Mouse (Mus musculus) testis, postnatal 10 days (tissue): ENCODE results near the gene Tmem200c.
A peak's percentile ranks its signal among the peaks of the same experiment; 100 is the strongest.

Experiments
- DNase-seq: peaks from one replicate; pipeline ENCODE4 v3.0.0; 2021; ENCODE audit warnings: low spot score

Tmem200c gene

DNA sequence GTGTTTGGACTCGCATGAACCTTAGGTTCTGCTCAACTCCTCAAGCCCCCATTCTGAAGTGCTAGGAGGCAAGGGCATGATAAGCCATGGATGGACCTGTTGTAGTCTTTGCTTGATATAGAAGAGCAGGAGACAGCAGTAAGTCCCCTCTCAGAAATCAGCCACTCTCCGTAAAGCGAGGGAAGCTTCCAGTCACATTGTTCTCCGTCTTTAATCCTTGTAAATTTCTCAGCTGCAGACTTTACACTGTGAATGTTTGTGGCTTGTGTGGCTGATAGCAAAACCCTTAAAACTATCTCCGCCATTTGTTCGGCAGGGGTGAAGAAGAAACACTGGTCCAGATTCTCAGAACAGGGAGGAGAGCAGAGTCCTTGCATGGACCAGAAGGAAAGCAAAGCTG, at the start of gene Tmem200c:
Gene Tmem200c (plus strand): TSS at position 301 of the 400 bp plus-strand sequence.
- no peak for DNase-seq

DNA sequence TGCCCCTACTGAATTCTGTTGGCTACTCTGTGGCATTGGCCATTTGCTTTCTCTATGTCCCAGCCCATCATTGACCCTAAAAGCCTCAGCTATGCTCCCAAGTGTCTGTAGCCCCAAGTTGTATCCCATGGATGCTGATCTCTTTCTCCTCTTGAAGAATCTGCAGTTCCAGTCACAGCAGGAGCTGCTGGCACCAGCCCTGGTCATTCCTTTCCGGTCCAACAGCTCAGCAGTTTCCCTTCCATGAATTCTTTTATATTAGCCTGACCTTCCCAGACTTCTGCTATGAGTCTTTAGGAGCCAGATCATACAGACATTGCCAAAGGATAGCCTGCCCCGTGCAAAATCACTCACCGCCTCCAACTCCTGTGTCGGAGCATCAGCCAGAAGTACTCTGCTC, 32.7 kb upstream of the Tmem200c start:
- DNase-seq = no peak

DNA sequence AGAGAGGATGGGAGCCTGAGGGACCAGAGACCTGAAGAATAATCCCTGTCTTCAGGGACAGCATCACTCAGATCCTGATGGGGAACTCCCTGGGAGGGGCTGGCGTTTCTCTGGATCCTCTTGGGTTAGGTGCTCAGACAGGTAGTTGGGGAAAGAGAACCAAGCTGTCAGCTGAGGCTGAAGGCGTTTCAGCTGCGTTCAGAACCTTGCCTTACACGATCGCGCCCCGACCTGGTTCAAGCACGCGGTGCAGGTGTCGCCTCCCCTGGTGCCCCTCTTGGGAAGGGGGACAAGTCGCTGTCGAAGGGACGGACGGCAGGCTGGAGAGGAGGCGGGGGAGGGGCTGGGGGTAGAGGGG, 10.2 kb downstream of the Tmem200c start:
- no peak for DNase-seq

DNA sequence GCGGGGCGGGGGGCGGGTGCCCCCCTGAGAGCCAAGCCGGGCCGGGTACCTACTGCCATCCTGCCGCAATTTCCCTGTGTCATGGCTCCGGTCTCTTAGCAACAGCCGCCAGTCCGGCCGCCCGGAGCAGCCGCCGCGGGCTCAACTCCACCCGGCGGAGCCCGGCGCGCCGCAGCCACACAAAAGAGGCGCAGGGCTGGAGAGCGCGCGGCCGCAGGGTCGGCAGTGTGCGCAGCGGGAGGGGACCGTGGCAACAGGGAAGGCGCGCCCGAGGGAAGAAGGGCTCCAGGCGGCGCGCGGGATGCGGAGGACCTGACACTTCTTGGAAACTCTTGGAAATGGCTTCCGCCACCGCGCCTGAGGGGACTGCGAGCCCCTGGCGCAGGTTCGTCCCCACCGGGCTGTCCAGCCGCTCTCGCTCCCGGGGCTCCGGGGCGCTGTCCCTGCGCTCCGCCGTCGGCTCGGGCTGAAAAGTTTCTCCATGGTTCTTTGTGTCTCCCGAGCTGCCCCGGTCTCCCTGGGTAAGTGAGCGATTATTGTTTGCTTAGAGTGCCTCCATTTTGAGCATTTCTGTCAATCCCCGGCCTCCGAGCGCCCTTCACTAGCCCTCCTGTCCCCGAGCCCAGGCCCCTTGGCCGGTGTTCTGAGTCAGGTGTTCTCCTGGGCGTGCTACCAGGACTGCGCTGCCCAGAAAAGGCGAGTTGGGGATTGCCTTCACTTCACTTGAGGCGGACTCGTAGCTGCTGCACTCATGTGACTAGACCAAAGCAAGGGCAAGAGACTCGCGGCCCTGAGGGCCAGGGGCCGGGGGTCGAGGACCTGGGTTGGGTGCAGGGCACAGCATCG, 10.8 kb downstream of the Tmem200c start:
- DNase-seq = peak; percentile 47

DNA sequence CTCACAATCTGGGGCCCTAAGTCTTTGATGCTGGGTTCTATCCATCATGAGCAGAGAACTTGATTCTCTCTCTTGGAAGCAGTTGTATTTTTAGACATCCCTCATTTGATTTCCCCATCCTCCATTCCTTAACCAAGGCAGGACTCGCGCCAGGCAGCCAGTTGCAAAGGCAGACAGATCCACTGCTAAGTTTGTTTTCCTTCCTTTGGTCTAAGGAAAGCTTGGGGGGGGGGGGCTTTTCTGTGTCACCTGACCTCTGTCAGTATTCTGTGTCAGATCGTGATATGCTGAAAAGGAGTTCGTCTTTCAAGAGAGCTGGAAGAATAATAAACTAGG, 11.4 kb downstream of the Tmem200c start:
- DNase-seq = no peak

DNA sequence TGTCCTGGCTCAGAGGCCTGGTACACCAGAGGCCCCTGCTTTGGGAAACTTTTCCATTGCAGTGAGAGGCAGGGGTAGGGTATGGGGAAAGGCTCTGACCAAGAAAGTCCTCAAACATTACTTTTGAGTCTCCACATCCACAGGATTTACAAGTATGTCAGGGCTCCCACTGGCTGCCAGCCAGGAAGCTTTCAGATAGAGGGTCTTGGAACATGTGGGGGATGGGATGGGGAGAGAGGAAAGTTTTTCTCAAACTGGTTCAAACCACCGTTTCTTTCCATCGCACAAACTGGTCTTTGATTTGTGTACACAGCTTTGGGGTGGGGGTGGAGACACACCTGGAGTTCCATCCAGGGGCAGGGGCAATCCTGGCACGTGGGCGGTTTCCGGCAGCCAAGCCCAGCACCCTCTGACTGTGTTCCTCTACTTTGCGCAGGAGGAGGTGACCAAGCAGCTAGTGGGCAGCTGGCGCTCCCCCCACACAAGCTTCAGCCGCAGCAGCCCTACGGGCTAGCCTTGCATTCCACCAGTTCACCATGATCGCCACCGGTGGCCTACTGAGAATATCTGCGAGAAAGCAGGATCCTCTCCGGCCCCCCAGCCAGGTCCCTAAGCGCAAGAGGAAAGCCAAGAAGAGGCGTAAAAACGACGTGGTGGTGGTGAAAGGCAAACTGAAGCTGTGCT, 13.6 kb downstream of the Tmem200c start:
- DNase-seq = no peak

DNA sequence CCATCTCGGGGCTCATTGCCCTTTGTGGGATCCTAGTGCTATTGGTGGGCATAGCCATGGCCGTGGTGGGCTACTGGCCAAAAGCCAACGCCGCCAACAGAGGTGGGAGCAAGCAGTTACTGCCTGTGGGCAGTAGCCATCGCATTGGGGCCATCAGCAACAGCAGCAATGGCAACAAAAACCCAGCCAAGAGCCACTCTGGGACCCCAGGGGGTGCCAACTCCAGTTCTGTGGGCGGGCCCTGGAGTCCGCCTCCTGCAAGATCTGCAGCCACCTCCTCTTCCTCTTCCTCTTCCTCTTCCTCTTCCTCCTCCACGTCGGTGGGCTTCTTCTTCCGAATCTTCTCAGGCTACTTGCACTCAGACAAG, 14.1 kb downstream of the Tmem200c start:
- peak; percentile 43 for DNase-seq

DNA sequence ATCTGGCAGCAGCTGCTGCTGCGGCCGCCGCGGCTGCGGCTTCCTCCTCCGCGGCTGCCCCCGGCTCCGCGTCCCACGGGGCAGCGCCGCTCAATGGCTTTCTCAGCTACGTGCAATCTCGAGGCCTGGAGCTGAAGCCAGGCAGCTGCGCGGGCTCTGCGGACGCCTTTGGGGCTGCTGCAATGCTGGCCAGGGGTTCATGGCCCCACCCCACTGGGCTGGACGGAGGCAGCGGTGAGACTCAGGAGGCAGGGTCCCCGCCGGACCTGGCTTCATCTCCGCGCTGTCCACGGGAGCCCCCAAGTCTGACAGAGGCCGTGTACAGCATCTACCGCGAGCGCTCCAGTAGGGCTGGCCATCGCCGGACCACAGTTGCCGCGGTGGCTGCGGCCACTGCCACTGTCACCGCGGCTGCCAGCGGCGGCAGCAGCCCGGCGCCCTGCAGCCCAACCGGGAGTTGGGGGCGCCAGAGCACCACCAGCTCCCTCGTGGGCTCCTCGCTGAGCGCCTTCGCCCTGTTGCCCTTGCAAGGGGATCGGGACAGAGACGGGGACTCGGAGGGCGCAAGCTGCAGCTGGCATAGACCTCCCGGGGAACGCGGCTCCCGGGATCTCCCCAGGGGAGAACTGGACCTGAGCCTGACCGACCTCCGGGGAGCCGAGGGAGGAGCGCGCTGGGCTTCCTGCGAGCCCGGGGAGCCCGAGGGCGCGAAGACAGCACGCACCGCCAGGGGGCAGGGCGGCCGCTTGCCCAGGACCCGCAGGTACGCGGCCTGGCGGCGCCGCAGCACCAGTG, 14.9 kb downstream of the Tmem200c start:
- DNase-seq = peak; percentile 78

DNA sequence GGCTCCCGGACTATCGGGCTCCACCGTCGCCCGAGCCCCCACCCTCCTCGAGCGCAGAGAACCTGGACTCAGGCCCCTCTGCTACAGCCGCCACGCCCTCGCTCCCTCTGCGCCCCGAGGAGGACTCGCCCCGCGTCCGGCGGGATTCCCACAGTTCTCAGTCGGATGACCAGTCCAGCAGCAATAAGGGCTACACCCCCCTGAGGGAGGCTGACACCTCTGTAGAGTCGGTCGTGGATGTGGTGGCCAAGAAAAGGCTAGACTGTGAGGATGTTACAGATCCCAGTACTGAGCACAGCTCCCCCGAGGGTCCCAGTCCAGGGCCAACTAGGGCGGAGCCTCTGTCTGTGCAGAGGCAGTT, 15.4 kb downstream of the Tmem200c start:
- DNase-seq = no peak

DNA sequence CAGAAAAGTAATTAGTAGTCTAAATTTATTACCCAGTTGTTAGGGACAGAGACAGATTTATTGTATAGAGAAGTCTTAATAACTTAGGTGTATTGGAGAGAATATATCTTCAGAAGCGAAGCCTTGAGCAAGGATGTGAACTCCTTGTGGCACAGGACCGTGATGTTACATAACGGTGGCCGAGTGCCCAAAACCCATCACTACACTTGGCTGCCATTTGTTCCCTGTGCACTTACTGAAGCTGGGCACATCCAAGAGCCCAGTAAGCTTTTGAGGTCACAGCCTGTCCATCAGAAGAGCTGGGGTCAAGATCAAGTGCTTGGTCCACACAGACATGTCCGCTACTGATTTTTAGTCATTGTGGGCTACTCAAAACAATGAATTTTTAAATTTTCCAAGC, 19.5 kb downstream of the Tmem200c start:
- DNase-seq = no peak

DNA sequence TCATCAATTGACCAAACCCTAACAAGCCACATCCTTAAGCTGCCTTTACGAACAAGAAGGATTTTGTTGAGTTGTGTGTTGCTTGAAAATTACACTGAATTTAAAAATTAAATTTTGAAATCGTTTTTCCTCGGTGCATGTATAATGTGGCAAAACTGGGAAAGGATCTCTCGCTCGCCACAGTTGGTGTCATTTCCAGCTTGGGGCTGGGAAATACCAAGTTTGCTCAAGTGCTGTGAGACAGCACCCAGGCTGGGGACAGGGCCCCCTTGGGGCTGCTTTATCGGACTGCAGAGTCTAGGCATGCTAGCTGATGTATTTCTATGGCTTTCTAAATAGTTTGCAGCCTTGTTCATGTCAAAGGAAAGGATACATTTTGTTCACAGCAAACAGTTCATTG, 22.3 kb downstream of the Tmem200c start:
- DNase-seq = no peak

DNA sequence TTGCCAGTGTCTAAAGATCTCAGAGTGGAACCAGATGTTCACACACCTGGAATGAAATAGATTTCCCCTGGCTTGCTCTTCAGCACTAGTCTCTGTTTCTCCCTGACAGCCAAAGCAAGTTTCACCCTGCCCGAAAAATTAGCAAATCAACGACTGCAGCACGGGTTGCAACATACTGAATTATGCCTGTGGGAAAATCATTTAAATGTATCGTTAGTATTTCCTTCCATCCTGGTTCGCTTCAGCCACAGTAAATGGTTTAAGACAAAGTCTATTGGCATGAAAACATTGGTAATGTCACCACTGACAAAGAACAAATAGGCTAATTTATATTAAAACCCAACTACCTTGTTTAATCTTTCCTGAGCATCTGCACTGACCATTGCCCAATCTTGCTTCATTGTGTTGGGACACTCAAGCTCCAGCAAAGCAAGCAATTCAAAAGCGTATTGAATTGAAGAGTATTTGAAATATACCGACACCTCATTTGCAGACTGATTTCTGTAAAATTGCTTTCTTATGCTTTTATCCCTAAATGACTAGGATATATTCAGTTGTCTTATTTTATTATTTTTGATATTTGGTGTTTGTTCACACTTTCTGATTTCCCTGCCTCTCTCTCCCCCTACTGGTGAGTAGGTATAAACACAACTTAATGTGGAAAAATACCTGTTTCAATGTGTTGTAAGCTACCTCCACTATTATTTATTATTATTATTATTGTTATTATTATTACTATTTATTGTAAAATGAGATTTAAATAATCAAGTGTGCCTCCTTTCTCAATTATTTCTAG, 25.9 kb downstream of the Tmem200c start:
- no peak for DNase-seq

DNA sequence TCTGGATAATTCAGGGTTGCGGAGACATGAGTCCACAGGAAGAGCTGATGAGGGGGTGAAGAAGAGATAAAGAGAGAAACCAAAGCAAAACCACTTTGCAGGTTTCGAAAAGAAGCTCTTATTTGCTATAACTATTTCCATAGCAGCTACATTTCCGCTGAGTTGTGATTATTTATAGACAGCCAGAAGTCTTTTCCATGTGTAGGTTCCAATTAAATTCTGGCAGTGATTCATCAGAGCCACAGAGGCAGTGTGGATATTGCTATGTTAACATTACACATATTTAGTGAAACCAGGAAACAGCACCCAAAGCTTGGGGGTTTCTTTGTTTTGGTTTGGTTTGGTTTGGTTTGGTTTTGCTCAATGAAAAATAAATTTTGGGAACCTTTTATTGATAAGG, 37.8 kb downstream of the Tmem200c start:
- no peak for DNase-seq

DNA sequence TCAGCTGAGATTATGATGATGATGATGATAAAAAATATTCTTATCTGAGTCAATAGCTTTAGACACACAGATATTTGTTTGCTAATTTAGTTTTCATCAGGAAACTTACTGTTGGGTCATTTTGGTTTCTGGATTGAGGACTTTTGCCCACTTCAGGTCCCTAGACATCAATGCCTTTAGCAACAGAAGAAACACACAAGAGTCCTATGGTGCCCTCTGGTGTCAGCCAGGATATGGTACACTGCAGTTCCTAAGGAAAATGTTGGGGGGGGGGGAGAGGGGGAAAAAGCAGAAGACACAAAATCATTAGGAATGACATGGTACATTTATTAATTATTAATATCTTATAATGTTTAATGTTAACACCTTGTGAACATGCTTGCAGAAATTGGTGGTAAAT, 42.0 kb downstream of the Tmem200c start:
- peak; percentile 55 for DNase-seq

DNA sequence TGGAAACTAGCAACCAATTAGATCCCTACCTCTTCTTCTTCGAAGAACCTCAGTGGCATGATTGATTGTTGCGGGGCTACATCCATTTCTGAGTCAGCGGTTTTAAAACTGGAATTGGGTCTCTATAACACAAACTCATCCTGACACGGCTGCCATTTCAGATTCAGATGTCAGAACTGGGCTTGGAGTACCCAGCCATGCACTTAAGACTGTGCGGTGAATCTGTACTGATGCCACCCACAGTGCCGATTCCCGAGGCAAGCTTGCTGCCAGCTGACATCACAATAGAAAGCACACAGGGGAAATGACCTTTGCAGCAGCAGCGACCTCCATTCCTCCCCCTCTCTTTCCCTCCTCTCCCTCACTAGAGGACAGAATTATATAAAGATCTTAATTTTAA, 47.6 kb downstream of the Tmem200c start:
- no peak for DNase-seq

DNA sequence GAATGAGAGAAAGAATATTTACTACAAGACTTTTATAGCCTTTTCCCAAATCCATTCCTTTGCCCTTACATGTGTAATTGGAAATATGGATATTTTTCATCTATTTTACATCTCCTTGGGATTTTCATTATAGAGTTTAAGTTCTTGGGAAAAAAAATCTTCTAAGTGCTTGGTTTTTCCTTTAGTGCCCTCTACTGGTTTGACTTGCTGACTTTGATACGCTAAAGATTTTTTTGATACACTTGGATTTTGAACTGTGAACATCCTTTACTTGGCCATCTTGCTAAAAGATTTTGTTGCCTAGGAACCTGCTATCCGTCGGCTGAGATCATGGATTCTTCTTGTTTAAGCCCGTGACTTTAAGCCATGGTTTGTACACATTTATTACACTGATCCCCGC, 48.8 kb downstream of the Tmem200c start:
- no peak for DNase-seq

DNA sequence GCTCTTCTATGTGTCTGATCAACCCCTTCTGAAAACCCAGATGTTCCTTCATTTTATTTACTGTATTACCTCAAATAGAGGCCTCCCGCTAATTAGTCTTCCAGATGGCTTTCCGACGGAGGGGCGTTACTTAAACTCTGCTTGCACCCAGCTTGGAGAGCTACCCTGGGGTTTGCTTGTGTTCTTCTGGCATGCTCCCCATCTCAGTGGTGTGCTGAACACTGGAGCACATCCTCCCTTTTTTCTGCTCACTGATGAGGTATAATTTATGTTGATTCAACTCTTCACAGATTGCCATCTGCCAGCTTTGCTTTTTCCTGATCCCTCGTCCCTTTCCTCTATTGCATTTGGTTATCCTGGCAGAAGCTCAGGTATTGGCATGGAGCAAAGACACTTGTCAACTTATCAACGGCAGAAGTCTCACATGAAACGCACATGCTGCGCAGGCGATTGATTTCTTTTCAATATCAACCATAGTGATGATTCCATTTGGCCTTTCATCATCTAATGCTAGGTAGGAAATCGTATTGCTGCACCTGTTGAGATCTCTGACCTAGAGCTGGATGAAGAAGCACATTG, 49.6 kb downstream of the Tmem200c start:
- no peak for DNase-seq

DNA sequence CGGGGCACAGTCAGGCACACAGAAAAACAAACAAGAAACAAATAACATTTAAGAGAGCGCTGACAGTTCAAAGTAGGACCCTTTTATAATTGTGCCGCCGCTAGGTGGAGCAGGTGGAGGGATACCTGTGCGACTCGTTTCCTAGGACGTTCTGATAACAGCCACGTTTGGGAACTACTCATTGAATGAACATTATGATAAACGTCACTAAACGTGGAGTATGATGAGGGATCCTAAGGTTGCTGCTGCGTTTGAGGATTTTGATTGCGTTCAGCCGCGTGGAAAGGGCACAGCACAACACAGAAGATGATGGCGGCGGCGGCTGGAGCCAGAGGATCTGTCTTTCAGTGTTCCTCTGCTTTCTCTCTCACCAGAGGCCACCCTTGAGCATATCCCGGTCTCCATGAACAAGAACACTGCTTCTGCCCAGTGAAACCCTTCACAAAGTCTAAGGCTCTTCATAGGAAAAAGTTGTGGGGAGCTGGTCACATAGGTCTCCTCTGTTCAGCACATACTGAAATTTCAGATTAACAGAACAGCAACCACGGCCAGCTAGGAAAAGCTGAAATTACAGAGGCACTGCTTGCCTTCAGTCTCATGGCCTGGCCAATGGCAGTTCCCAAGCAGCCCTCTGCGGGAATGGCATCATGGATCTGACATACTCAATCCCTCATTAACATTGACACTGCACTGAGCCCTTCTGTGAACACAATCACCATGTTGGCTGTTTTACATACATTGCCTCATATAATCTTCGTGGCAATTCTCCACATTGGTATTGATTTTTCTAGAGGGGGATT, 55.5 kb downstream of the Tmem200c start:
- peak; percentile 70 for DNase-seq

DNA sequence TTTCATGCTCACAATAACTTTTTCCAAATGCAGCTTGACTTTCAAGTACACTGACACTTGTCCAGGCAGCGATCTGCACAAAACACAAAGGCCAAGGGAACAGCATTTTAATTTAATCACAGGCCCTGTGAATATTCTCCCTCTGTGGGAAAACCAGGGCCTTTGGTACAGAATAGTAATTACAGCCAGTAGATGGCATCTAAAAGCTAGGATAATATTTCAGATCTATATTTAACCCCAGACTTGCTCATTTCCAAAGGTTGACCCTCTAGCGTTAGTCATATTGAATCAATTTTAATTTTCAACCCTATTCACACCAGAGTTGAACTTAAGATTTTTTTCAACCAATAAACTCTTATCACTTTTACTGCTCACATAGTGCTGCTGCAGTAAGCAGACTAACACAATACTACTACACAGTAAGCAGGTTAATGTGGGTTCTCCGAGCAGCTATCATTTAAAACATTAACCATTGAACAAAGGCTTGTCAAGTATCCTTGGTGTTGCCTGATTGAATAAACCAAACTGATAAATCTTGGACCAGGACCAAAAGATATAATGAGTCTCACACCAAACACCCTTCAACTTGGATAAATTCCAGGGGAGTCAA, 57.2 kb downstream of the Tmem200c start:
- DNase-seq = no peak

DNA sequence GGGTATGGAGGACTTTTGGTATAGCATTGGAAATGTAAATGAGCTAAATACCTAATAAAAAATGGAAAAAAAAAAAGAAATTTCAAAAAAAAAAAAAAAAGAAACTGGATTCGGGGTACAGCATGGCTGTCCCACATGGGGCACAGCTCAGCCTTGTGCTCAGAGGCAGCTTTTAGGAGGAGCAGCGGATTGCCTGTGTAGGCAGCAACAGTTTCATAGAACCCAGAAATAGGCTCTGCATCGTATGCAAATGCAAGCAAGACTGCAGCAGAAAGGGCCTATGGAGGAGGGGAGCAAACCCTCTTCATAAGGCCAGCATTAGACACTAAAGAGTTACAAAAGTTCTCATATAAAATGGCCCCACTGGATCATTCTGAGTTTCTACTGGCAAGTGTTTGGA, 64.2 kb downstream of the Tmem200c start:
- DNase-seq = no peak
